Mouse (Mus musculus) heart, adult 8-10 months (tissue): Measurements from ENCODE around the gene Trim33. TPM values are rescaled to one million over a fixed set of nuclear protein-coding genes. Genes with fewer than 3 reads are reported as not detected.

Experiments
- DNase-seq: peaks from one replicate; pipeline ENCODE4 v3.0.0; 2022; ENCODE audit warnings: low spot score
- total RNA-seq, 4 experiments: library from RNA; stranded (reverse); gene quantifications; 2 replicates each; pipeline ENCODE4 v1.2.4; 2022

Gene Trim33
- 10 to 100 TPM; 14.7 to 15.9 (median 14.9) TPM for total RNA-seq

- DNase-seq, result peak; percentile 86
Measured at GRCm38 (mm10) chr3:103279182-103280149, at the start of gene Trim33. Gene Trim33, plus strand, starts transcription at chr3:103279293.

- no peak for DNase-seq
Measured at GRCm38 (mm10) chr3:103232398-103232797, 46.7 kb upstream of the Trim33 start.

GRCm38 (mm10) chr3:103241524-103241923, 37.6 kb upstream of the Trim33 start:
- DNase-seq, result no peak

- no peak for DNase-seq
Measured at GRCm38 (mm10) chr3:103242156-103242555, 36.9 kb upstream of the Trim33 start.

DNA sequence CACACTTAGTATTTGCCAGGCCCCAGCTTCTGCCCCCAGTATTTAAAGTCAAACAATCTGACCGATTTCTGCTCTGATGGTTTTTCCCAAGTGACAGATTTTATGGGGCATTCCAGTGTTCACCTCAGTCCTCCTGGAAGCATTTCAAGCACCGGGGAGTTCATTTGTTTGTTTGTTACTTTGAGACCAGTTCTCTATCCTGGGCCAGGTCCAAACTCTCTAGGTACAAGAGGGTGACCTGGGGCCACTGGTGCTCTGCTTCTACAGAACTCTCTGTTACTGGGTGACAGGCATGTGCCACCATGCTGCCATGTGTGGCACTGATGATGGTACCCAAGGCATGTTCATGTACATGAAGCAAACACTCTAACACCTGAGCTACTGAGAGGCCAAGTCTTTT, 35.6 kb upstream of the Trim33 start:
- DNase-seq, result no peak

GRCm38 (mm10) chr3:103246627-103247260, 32.3 kb upstream of the Trim33 start:
- DNase-seq, result no peak

GRCm38 (mm10) chr3:103256089-103256819, 22.8 kb upstream of the Trim33 start:
- no peak for DNase-seq

- DNase-seq, result no peak
Measured at GRCm38 (mm10) chr3:103262802-103263417, 16.2 kb upstream of the Trim33 start.

- DNase-seq, result peak; percentile 27
Measured at GRCm38 (mm10) chr3:103278561-103279181, 422 bp upstream of the Trim33 start.

GRCm38 (mm10) chr3:103280241-103280761, 1.2 kb downstream of the Trim33 start:
- no peak for DNase-seq

DNA sequence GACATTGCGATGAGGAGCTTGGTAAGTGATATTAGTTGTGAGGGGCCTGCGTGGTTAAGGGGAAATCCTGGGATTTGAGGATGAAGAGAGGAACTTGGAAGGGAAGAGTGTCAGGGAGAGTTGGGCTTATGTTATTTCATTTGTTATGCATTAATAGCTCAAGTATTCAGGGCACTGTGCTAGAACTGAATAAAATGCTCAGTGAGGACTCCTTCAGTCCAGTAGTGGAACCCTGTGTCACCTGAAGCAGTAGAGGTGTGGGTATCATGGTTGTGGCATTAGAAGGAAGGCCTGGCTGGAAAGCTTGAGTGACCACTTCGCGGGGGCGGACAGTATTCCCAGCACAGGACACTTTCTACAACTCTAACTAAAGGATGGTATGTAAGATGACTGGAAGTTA, 1.8 kb downstream of the Trim33 start:
- DNase-seq, result no peak

GRCm38 (mm10) chr3:103288761-103289160, 9.7 kb downstream of the Trim33 start:
- DNase-seq, result peak; percentile 12

- DNase-seq, result no peak
Measured at GRCm38 (mm10) chr3:103291087-103291486, 12.0 kb downstream of the Trim33 start.

GRCm38 (mm10) chr3:103305411-103305982, 26.4 kb downstream of the Trim33 start:
- no peak for DNase-seq

GRCm38 (mm10) chr3:103309252-103309651, 30.2 kb downstream of the Trim33 start:
- no peak for DNase-seq

DNA sequence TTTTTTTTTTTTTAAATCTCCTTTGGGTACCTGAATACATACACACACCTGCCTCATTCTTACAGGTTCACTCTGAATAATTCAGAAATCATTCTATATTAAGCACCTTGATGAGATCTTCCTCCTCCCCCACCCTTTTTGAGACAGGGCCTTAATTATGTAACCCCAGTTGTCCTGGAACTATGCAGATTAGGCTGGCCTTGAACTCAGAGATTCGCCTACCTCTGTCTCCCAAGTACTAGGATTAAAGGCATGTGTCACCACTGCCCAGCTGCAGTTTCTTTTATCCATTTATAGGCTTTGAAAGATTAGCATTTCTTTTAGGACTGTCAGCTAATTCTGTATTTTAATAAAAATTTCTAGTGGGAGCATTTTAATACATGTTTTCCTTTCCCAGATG, 30.7 kb downstream of the Trim33 start:
- DNase-seq, result no peak

GRCm38 (mm10) chr3:103314291-103314690, 35.2 kb downstream of the Trim33 start:
- no peak for DNase-seq

- no peak for DNase-seq
Measured at GRCm38 (mm10) chr3:103335371-103335770, 56.3 kb downstream of the Trim33 start.

- no peak for DNase-seq
Measured at GRCm38 (mm10) chr3:103346658-103347057, 67.6 kb downstream of the Trim33 start.

DNA sequence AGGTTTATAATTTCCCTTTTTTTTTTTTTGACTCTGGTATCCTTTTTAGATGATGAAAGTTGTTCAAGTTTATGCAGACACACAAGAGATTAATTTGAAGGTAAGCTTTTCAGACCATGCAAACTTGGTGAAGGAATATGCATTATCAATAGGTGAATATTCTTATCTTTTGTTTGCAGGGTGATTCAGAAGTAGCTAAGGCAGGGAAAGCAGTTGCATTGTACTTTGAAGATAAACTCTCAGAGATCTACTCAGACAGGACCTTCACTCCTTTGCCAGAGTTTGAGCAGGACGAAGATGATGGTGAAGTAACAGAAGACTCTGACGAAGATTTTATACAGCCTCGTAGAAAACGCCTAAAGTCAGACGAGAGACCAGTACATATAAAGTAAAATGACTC, 74.4 kb downstream of the Trim33 start:
- no peak for DNase-seq

DNA sequence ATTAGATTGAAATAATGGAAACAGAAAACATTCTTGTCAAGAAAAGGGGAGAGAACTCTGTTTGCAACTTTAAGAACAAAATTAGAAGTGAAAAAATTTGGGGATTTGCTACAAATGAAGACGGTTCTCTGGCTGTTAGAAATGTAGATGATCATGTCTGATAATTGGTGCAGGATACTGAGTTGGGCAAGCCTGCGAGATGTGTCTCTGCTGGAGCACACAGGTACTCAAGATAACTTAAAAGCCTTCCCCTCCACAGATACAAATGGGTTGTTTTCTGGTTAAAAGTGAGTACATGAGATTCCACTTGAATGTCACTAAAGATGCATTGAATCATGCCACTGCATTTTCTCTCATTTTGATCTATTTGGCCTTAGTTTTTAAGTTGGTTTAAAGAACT, 74.9 kb downstream of the Trim33 start:
- DNase-seq, result no peak
